Mouse (Mus musculus): ENCODE results near the gene 3300002I08Rik. TPM values are rescaled to one million over a fixed set of nuclear protein-coding genes. Genes with fewer than 3 reads are reported as not detected.
A peak's percentile ranks its signal among the peaks of the same experiment; 100 is the strongest.
"Not testable (repeated sequence)": the region's sequence is repeated elsewhere in the genome, so short reads cannot be mapped to it uniquely, and the experiment has no call there.

Gene 3300002I08Rik
- not detected in 2 replicates for polyA plus RNA-seq (2012; ENCODE audit: insufficient read depth, insufficient read length, low replicate concordance, missing spikeins)

DNA sequence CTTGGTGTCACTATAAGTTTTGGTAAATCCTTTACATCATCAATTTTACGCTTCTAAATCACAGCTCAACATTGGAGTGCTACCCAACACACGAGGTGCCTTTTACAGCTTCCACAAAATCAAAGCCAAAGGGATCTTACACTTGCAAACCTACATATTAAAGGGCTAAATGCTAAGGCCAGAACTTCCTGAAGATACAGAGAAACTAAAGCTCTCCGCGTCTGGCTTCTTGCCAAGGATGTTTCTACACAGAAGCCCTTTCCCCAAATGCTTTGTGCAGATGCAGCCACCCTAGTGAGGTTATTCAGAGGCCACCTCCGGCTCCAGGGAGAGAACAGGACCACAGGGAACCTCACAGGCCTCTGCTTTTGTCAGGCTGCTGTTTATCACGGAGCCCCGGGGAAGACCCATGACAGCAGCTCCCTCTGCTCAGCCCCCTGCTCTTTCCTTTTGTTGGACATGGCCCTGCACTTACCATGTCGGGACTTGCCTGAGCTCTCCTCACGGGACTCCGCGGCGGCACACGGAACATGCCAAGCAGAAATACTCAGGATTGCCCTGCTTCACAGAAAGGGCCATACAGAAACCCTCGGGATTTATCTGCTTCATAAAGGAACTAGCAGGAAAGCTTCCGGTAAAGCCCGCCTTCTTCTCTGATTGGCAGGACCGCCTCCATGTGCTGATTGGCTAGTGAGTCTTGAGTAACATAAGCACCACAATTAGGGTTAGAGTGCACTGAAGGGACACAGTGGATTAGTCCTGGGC, at the start of gene 3300002I08Rik:
3300002I08Rik (minus strand) TSS at position 653 of the 765 bp plus-strand sequence.
- H3K27ac ChIP-seq (ENCODE audit: insufficient read depth, low read depth, low read length): peak within 1 kb of the TSS; percentile 69
- WGBS: 4% methylated on average over 17 of the region's 17 CpGs

GRCm38 (mm10) chr2:150412146-150412545, 49.6 kb upstream of the 3300002I08Rik start:
- not testable (repeated sequence) for H3K4me1 ChIP-seq (ENCODE audit: control insufficient read depth, insufficient read depth, low read length); H3K27ac ChIP-seq (ENCODE audit: insufficient read depth, low read depth, low read length); H3K4me3 ChIP-seq (ENCODE audit: insufficient read depth, low read depth, low read length)
- 93% methylated on average over 17 of the region's 17 CpGs for WGBS

More for the DNA sequence above, at the start of gene 3300002I08Rik:
- H3K4me3 ChIP-seq (ENCODE audit: insufficient read depth, low read depth, low read length): peak within 1 kb of the TSS; percentile 77
- H3K4me1 ChIP-seq (ENCODE audit: control insufficient read depth, insufficient read depth, low read length): not testable (repeated sequence)

DNA sequence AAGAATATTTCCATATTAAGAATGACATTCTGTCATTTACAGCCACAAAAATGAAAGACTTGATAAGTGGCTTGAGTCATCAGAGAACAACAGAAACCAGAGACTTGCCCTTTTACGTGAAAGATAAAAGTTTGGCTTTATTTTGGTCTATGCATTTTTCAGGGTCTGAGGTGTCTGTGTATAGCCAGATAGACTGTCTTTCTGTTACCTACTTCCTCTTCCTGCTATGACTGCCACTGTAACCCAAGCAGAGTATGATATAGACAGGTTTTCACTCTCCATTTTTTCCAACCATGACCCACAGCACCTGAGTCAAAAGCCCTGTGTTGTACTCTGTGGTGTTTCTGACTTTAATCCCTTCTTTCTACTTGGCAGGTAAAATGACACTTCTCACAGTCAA, 27.6 kb upstream of the 3300002I08Rik start:
- WGBS: 95% methylated on average over 1 of the region's 1 CpGs
- H3K27ac ChIP-seq (ENCODE audit: insufficient read depth, low read depth, low read length): no peak overlapping the region
- TF ChIP-seq POLR2A (IDR thresholded peaks at IDR 0.05; ENCODE audit: insufficient read depth, low read depth, low read length) (no peak), CTCF (IDR thresholded peaks at IDR 0.05; ENCODE audit: insufficient read depth, low read depth, low read length) (no peak)
- H3K4me1 ChIP-seq (ENCODE audit: control insufficient read depth, insufficient read depth, low read length): no peaks in the 10 kb centered on the region
- H3K4me3 ChIP-seq (ENCODE audit: insufficient read depth, low read depth, low read length): no peak overlapping the region

DNA sequence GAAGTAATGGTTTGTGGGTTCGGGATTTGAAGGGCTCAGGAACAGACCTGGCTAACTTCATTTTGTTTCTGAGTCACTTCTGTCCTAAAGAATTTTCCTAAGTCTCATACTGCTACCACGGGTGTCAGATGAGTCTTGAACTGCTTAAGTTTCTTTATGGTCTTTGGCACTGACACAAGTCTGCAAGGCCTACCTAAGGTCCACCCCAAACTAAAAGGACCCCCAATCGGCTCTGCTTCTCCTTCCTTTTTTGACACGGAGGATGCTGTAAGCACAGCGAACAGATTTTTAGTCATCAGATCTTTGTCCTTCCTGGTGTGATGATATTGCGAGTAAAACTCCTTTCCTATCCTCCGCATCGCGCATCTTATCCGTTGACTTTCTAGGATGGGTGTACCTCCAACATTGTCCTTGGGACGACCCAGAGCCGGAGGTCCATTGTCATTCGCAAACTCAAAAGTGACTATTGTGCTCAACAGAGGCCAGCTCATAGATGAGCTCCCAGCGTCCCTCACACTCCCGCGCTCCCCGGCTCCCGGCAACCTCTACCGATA, 23.1 kb upstream of the 3300002I08Rik start:
- not testable (repeated sequence) for H3K4me3 ChIP-seq (ENCODE audit: insufficient read depth, low read depth, low read length); H3K27ac ChIP-seq (ENCODE audit: insufficient read depth, low read depth, low read length); H3K4me1 ChIP-seq (ENCODE audit: control insufficient read depth, insufficient read depth, low read length)
- 96% methylated on average over 19 of the region's 19 CpGs for WGBS

- Histone ChIP-seq H3K4me3 (ENCODE audit: insufficient read depth, low read depth, low read length) (peak overlapping the region; percentile 77), H3K27ac (ENCODE audit: insufficient read depth, low read depth, low read length) (no peak overlapping the region), H3K4me1 (ENCODE audit: control insufficient read depth, insufficient read depth, low read length) (no peaks in the 10 kb centered on the region)
- TF ChIP-seq POLR2A (IDR thresholded peaks at IDR 0.05; ENCODE audit: insufficient read depth, low read depth, low read length) (no peak), CTCF (IDR thresholded peaks at IDR 0.05; ENCODE audit: insufficient read depth, low read depth, low read length) (no peak)
- WGBS: 12% methylated on average over 4 of the region's 4 CpGs
Measured at GRCm38 (mm10) chr2:150362878-150363229, 289 bp upstream of the 3300002I08Rik start.

- not testable (repeated sequence) for H3K4me1 ChIP-seq (ENCODE audit: control insufficient read depth, insufficient read depth, low read length); H3K27ac ChIP-seq (ENCODE audit: insufficient read depth, low read depth, low read length); H3K4me3 ChIP-seq (ENCODE audit: insufficient read depth, low read depth, low read length)
Measured at GRCm38 (mm10) chr2:150357136-150357535, 5.4 kb downstream of the 3300002I08Rik start.

DNA sequence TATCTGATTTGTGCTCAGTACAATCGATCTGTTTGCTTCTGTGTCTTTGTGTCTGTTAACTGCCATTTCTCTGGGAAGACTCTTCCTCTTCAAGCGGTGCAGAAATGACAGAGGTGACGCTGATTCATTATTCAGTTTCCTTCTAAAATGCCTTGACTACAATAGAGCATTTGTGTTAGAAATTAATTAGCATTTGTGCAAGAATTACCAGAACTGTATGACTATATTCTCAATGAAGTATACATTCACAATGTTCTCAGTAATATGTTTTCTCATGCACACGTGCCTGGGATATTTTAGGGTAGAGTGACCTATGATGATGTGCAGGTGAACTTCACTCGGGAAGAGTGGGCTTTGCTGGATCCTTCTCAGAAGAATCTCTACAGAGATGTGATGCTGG, 39.2 kb downstream of the 3300002I08Rik start, which contains the start of gene Gm10130:
Gm10130 (plus strand) TSS at position 301 of the 400 bp plus-strand sequence.
- H3K4me3 ChIP-seq (ENCODE audit: insufficient read depth, low read depth, low read length): no peak within 1 kb of the TSS
- TF ChIP-seq POLR2A (IDR thresholded peaks at IDR 0.05; ENCODE audit: insufficient read depth, low read depth, low read length): no peak
- TF ChIP-seq CTCF (IDR thresholded peaks at IDR 0.05; ENCODE audit: insufficient read depth, low read depth, low read length): no peak
- no peaks in the 10 kb centered on the region for H3K4me1 ChIP-seq (ENCODE audit: control insufficient read depth, insufficient read depth, low read length)
- WGBS: 95% methylated on average over 5 of the region's 5 CpGs
- no peak within 1 kb of the TSS for H3K27ac ChIP-seq (ENCODE audit: insufficient read depth, low read depth, low read length)

DNA sequence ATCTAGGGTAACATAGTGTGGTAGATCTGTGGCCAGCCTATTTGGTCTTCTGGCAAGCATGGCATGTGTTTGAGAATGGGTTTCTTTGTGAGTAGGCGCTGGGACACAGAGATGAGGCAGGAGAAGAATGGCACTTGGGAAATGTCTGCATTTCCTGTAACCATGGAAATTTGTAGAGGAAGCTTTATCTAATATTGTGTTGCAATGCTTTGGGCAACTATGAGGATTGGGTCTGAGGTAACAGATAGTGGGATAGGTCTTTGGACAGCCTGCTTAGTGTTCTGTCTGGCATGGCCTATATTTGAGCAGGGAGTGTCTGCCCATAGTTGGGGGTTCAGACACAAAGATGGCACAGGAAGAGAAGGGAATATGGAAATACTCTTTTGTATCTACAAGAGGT, 43.6 kb downstream of the 3300002I08Rik start:
- WGBS: 97% methylated on average over 1 of the region's 1 CpGs
- no peaks in the 10 kb centered on the region for H3K4me1 ChIP-seq (ENCODE audit: control insufficient read depth, insufficient read depth, low read length)
- TF ChIP-seq CTCF (IDR thresholded peaks at IDR 0.05; ENCODE audit: insufficient read depth, low read depth, low read length): no peak
- no peak overlapping the region for H3K27ac ChIP-seq (ENCODE audit: insufficient read depth, low read depth, low read length)
- H3K4me3 ChIP-seq (ENCODE audit: insufficient read depth, low read depth, low read length): no peak overlapping the region

- Histone ChIP-seq H3K27ac (ENCODE audit: insufficient read depth, low read depth, low read length) (no peak overlapping the region), H3K4me1 (ENCODE audit: control insufficient read depth, insufficient read depth, low read length) (no peaks in the 10 kb centered on the region), H3K4me3 (ENCODE audit: insufficient read depth, low read depth, low read length) (no peak overlapping the region)
- TF ChIP-seq POLR2A (IDR thresholded peaks at IDR 0.05; ENCODE audit: insufficient read depth, low read depth, low read length): no peak
- TF ChIP-seq CTCF (IDR thresholded peaks at IDR 0.05; ENCODE audit: insufficient read depth, low read depth, low read length): no peak
Measured at GRCm38 (mm10) chr2:150316140-150316539, 46.4 kb downstream of the 3300002I08Rik start.

- peak overlapping the region; percentile 71 for H3K4me3 ChIP-seq (ENCODE audit: insufficient read depth, low read depth, low read length)
- not testable (repeated sequence) for H3K27ac ChIP-seq (ENCODE audit: insufficient read depth, low read depth, low read length); H3K4me1 ChIP-seq (ENCODE audit: control insufficient read depth, insufficient read depth, low read length)
- 16% methylated on average over 19 of the region's 19 CpGs for WGBS
Measured at GRCm38 (mm10) chr2:150310952-150311884, 51.3 kb downstream of the 3300002I08Rik start.
